Mouse (Mus musculus): Measurements from ENCODE around the gene Gm20716. TPM values are rescaled to one million over a fixed set of nuclear protein-coding genes. Genes with fewer than 3 reads are reported as not detected.

Gm20716 gene
- polyA plus RNA-seq, 1 experiment = 21.9 TPM

- TF ChIP-seq CTCF (IDR thresholded peaks at IDR 0.05; ENCODE audit: borderline replicate concordance, extremely low read depth, insufficient read depth, insufficient read length) = no peak
- no peak for TF ChIP-seq POLR2A (IDR thresholded peaks at IDR 0.05; ENCODE audit: borderline replicate concordance, extremely low read depth, insufficient read depth, insufficient read length, poor library complexity, severe bottlenecking)
- DNase-seq (ENCODE audit: low read depth) = no peak
Observed at GRCm38 (mm10) chr2:168195721-168196120, 34.4 kb downstream of the Gm20716 start.

- TF ChIP-seq POLR2A (IDR thresholded peaks at IDR 0.05; ENCODE audit: borderline replicate concordance, extremely low read depth, insufficient read depth, insufficient read length, poor library complexity, severe bottlenecking) (no peak), CTCF (IDR thresholded peaks at IDR 0.05; ENCODE audit: borderline replicate concordance, extremely low read depth, insufficient read depth, insufficient read length) (no peak)
Observed at GRCm38 (mm10) chr2:168193685-168194084, 36.5 kb downstream of the Gm20716 start.

GRCm38 (mm10) chr2:168191856-168192255, 38.3 kb downstream of the Gm20716 start:
- no peak for DNase-seq (ENCODE audit: low read depth)
- no peak for TF ChIP-seq POLR2A (IDR thresholded peaks at IDR 0.05; ENCODE audit: borderline replicate concordance, extremely low read depth, insufficient read depth, insufficient read length, poor library complexity, severe bottlenecking)

More at GRCm38 (mm10) chr2:168193685-168194084, 36.5 kb downstream of the Gm20716 start:
- DNase-seq (ENCODE audit: low read depth) = no peak

GRCm38 (mm10) chr2:168175946-168176345, 54.2 kb downstream of the Gm20716 start:
- TF ChIP-seq CTCF (IDR thresholded peaks at IDR 0.05; ENCODE audit: borderline replicate concordance, extremely low read depth, insufficient read depth, insufficient read length) = no peak
- TF ChIP-seq POLR2A (IDR thresholded peaks at IDR 0.05; ENCODE audit: borderline replicate concordance, extremely low read depth, insufficient read depth, insufficient read length, poor library complexity, severe bottlenecking) = no peak
- DNase-seq (ENCODE audit: low read depth) = no peak

GRCm38 (mm10) chr2:168170167-168170685, 59.9 kb downstream of the Gm20716 start:
- TF ChIP-seq CTCF (IDR thresholded peaks at IDR 0.05; ENCODE audit: borderline replicate concordance, extremely low read depth, insufficient read depth, insufficient read length) (no peak), POLR2A (IDR thresholded peaks at IDR 0.05; ENCODE audit: borderline replicate concordance, extremely low read depth, insufficient read depth, insufficient read length, poor library complexity, severe bottlenecking) (no peak)
- no peak for DNase-seq (ENCODE audit: low read depth)

- TF ChIP-seq POLR2A (IDR thresholded peaks at IDR 0.05; ENCODE audit: borderline replicate concordance, extremely low read depth, insufficient read depth, insufficient read length, poor library complexity, severe bottlenecking) (no peak), CTCF (IDR thresholded peaks at IDR 0.05; ENCODE audit: borderline replicate concordance, extremely low read depth, insufficient read depth, insufficient read length) (no peak)
- DNase-seq (ENCODE audit: low read depth) = no peak
Observed at GRCm38 (mm10) chr2:168169800-168170113, 60.4 kb downstream of the Gm20716 start.

GRCm38 (mm10) chr2:168168892-168169799, 61.0 kb downstream of the Gm20716 start:
- peak; percentile 29 for DNase-seq (ENCODE audit: low read depth)
- TF ChIP-seq POLR2A (IDR thresholded peaks at IDR 0.05; ENCODE audit: borderline replicate concordance, extremely low read depth, insufficient read depth, insufficient read length, poor library complexity, severe bottlenecking) (no peak), CTCF (IDR thresholded peaks at IDR 0.05; ENCODE audit: borderline replicate concordance, extremely low read depth, insufficient read depth, insufficient read length) (no peak)

- TF ChIP-seq CTCF (IDR thresholded peaks at IDR 0.05; ENCODE audit: borderline replicate concordance, extremely low read depth, insufficient read depth, insufficient read length) (no peak), POLR2A (IDR thresholded peaks at IDR 0.05; ENCODE audit: borderline replicate concordance, extremely low read depth, insufficient read depth, insufficient read length, poor library complexity, severe bottlenecking) (no peak)
- no peak for DNase-seq (ENCODE audit: low read depth)
Observed at GRCm38 (mm10) chr2:168167781-168168180, 62.4 kb downstream of the Gm20716 start.

- TF ChIP-seq CTCF (IDR thresholded peaks at IDR 0.05; ENCODE audit: borderline replicate concordance, extremely low read depth, insufficient read depth, insufficient read length) = no peak
- TF ChIP-seq POLR2A (IDR thresholded peaks at IDR 0.05; ENCODE audit: borderline replicate concordance, extremely low read depth, insufficient read depth, insufficient read length, poor library complexity, severe bottlenecking) = no peak
- no peak for DNase-seq (ENCODE audit: low read depth)
Observed at GRCm38 (mm10) chr2:168166750-168167460, 63.3 kb downstream of the Gm20716 start.

- DNase-seq (ENCODE audit: low read depth) = no peak
- TF ChIP-seq CTCF (IDR thresholded peaks at IDR 0.05; ENCODE audit: borderline replicate concordance, extremely low read depth, insufficient read depth, insufficient read length) (no peak), POLR2A (IDR thresholded peaks at IDR 0.05; ENCODE audit: borderline replicate concordance, extremely low read depth, insufficient read depth, insufficient read length, poor library complexity, severe bottlenecking) (no peak)
Observed at GRCm38 (mm10) chr2:168161978-168162377, 68.2 kb downstream of the Gm20716 start.

- peak; percentile 34 for DNase-seq (ENCODE audit: low read depth)
- TF ChIP-seq POLR2A (IDR thresholded peaks at IDR 0.05; ENCODE audit: borderline replicate concordance, extremely low read depth, insufficient read depth, insufficient read length, poor library complexity, severe bottlenecking) (no peak), CTCF (IDR thresholded peaks at IDR 0.05; ENCODE audit: borderline replicate concordance, extremely low read depth, insufficient read depth, insufficient read length) (no peak)
Observed at GRCm38 (mm10) chr2:168161514-168161971, 68.6 kb downstream of the Gm20716 start.

Measured in brain, embryonic 14.5 days (tissue).